Mouse (Mus musculus): ENCODE data around the gene Tenm4. TPM values are rescaled to one million over a fixed set of nuclear protein-coding genes. Genes with fewer than 3 reads are reported as not detected.

Gene Tenm4
- polyA plus RNA-seq, 1 experiment: 9.8 TPM

DNA sequence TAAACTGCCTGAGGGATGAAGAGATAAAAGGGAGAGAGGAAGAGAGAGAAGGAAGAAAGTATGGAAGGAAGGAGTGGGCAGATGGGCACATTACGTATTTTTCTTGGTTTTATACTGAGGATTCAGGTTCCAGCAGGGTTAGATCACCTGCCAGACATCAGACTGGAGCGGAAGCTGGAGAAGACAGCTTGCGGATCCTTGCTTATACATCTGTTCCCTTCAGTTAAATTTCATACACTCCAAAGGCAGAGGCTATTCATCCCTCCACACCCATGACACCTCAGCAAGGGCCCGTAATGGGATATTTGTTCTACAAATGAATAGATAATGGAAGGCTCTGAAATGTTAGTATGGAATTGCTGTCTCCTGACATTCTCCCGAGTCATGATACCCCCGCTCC, 655.6 kb downstream of the Tenm4 start:
- Histone ChIP-seq H3K4me3 (ENCODE audit: insufficient read depth, low read depth, low read length) (no peak overlapping the region), H3K27ac (replicated peaks; ENCODE audit: low read depth, low read length) (no peak overlapping the region), H3K4me1 (ENCODE audit: control insufficient read depth, insufficient read depth, insufficient read length, low read length) (no peaks in the 10 kb centered on the region)

DNA sequence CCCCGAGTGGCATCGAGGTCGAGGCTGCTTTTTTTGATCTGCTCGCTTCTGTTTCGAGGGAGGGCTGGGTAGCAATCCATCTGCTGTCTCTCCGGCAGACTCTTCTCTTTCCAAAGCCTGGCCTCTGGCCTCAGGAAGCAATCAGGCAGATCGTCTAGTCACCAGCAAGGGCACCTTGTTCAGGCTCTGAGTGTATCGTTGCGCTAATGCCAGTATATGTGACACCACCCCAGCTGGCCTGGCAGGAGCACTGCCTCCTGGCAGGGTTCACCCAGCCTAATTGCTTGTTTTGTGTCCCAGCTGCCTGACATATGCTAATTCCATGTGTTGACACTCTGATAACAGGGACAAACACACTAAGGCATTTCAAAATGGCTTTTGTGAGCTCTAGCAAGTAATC, 661.5 kb downstream of the Tenm4 start:
- H3K27ac ChIP-seq (replicated peaks; ENCODE audit: low read depth, low read length): no peak overlapping the region
- no peak overlapping the region for H3K4me3 ChIP-seq (ENCODE audit: insufficient read depth, low read depth, low read length)
- H3K4me1 ChIP-seq (ENCODE audit: control insufficient read depth, insufficient read depth, insufficient read length, low read length): peaks cover 3% of the 10 kb centered on the region; the same call in 1 of the 2 replicates

GRCm38 (mm10) chr7:96833012-96833411, 662.0 kb downstream of the Tenm4 start:
- peaks cover 3% of the 10 kb centered on the region; the same call in 1 of the 2 replicates for H3K4me1 ChIP-seq (ENCODE audit: control insufficient read depth, insufficient read depth, insufficient read length, low read length)
- no peak overlapping the region for H3K27ac ChIP-seq (replicated peaks; ENCODE audit: low read depth, low read length)
- H3K4me3 ChIP-seq (ENCODE audit: insufficient read depth, low read depth, low read length): no peak overlapping the region

DNA sequence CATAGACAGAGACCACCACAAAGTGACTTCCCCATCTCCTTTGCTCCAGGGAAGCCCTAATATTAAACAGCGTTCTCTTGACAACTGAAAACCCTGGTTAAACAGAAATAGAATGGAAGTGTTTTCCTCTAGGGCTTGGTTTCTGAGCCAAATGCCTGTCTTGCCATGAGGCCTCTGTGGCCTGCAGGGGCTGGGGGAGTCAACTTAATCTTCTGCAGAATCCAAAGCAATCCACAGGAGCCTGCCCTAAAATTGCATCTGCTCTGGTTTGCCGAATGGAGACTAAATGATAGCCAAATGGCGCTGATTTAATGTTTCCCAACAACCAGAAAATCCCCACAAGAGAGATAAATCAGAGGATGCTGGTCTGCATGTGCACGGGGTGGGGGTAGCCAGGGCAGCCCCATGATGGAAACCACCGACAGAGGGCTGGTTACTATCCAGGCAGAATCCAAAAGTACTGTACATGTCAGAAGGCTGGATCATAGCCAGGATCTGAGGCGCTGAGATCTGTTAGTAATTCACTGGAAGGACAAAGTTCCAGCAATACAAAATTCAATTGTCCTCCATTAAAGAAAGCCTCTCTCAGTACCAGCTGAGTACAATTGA, 663.7 kb downstream of the Tenm4 start:
- no peak overlapping the region for H3K4me3 ChIP-seq (ENCODE audit: insufficient read depth, low read depth, low read length)
- no peak overlapping the region for H3K27ac ChIP-seq (replicated peaks; ENCODE audit: low read depth, low read length)
- H3K4me1 ChIP-seq (ENCODE audit: control insufficient read depth, insufficient read depth, insufficient read length, low read length): peaks cover 3% of the 10 kb centered on the region; the same call in 1 of the 2 replicates

GRCm38 (mm10) chr7:96835313-96835712, 664.3 kb downstream of the Tenm4 start:
- no peak overlapping the region for H3K27ac ChIP-seq (replicated peaks; ENCODE audit: low read depth, low read length)
- H3K4me3 ChIP-seq (ENCODE audit: insufficient read depth, low read depth, low read length): no peak overlapping the region
- H3K4me1 ChIP-seq (ENCODE audit: control insufficient read depth, insufficient read depth, insufficient read length, low read length): peaks cover 3% of the 10 kb centered on the region; the same call in 1 of the 2 replicates

DNA sequence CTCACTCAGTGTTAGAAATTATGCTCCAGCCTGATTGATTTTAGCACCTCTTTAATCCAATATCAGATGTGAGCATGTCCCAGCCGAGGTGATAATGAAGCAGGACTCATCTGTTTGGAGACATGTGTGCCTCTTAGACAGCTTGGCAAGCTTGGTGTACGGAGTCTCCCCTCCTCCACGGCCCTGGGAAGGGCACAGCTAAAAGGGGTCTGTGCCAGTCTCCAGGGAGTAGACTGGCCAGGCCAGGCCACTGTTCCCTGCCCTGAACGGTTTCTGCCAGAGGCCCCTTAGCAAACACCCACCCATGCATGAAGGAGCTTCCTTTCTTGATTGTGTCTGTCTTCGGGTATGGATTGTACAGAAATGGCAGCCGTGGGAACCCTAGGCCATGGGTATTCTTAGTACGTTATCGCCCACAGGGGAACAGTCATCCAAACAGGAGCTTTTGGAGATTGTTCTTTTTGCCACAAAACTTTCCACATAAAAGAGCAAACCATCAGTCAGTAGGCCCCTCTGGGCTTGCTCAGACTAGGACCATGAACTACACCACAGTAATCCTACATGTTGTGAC, 667.3 kb downstream of the Tenm4 start:
- Histone ChIP-seq H3K27ac (replicated peaks; ENCODE audit: low read depth, low read length) (no peak overlapping the region), H3K4me1 (ENCODE audit: control insufficient read depth, insufficient read depth, insufficient read length, low read length) (no peaks in the 10 kb centered on the region), H3K4me3 (ENCODE audit: insufficient read depth, low read depth, low read length) (no peak overlapping the region)

DNA sequence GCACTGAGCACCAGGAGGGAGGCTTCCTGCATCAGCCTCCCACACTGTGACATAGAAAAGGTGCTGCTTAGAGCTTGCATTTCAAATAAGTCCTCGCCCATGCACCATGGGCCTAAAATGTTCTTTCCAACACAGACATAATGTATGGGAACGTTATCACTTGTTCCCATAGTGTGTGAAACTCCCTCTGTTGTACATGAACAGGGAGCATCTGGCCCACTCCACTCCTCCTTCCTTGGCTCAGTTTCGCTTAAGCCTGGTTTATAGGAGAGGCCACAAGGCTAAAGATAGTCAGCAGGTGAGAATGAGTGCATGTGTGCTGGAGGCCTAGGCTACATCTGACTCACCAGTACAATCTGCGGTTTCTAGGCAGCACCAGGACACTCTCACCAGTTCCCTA, 667.9 kb downstream of the Tenm4 start:
- no peak overlapping the region for H3K27ac ChIP-seq (replicated peaks; ENCODE audit: low read depth, low read length)
- H3K4me3 ChIP-seq (ENCODE audit: insufficient read depth, low read depth, low read length): no peak overlapping the region
- H3K4me1 ChIP-seq (ENCODE audit: control insufficient read depth, insufficient read depth, insufficient read length, low read length): peaks cover 2% of the 10 kb centered on the region; the same call in 1 of the 2 replicates

DNA sequence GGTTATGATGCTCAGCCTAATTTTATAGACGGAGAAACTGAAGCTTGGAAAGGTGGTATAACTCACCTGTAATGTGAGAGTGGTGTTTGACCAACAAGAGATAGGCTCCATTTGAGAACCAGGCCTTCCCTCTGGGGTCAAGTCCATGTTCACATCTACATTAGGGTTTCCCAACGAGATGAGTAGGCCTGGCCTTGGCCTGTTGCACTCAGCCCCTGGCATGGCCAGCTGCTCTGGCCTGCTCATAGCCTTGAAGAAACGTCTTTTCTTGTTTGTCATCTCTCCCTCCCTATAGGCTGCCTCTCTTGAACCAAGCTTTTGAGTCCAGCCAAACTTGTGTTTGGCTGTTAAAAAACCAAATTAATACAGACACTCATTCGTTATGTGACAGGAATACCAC, 668.5 kb downstream of the Tenm4 start:
- no peak overlapping the region for H3K27ac ChIP-seq (replicated peaks; ENCODE audit: low read depth, low read length)
- H3K4me1 ChIP-seq (ENCODE audit: control insufficient read depth, insufficient read depth, insufficient read length, low read length): peaks cover 3% of the 10 kb centered on the region; the same call in 1 of the 2 replicates
- no peak overlapping the region for H3K4me3 ChIP-seq (ENCODE audit: insufficient read depth, low read depth, low read length)

DNA sequence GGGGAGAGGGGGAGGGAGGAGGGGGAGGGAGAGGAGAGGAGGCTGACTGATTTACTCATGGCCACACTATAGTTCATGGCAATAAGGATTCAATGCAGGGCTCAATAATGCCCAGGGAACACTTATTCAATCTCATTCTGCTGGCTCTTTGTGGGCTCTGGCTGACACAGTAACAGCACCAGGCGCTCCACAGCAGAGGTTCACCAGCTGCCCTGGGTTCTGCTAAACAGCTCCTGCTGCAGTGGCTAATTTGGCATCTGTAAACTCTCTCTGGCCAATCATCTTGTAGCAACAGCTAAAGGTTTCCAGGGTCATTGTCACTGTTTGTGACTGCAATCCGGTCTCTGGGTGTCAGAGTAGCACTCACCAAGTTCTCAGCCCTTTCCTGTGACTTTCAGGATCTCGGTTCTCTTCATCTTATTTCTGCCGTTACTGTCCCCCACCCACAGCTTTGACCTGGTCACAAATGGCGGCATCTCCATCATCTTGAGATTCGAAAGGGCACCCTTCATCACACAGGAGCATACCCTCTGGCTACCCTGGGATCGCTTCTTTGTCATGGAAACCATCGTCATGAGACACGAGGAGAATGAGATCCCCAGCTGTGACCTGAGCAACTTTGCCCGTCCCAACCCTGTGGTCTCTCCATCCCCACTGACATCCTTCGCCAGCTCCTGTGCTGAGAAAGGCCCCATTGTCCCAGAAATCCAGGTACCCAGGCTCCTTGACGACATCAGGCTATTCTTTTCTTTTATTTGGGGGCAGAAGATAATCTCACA, 671.6 kb downstream of the Tenm4 start:
- no peak overlapping the region for H3K4me3 ChIP-seq (ENCODE audit: insufficient read depth, low read depth, low read length)
- peaks cover 3% of the 10 kb centered on the region; the same call in 1 of the 2 replicates for H3K4me1 ChIP-seq (ENCODE audit: control insufficient read depth, insufficient read depth, insufficient read length, low read length)
- H3K27ac ChIP-seq (replicated peaks; ENCODE audit: low read depth, low read length): no peak overlapping the region

- H3K4me1 ChIP-seq (ENCODE audit: control insufficient read depth, insufficient read depth, insufficient read length, low read length): peaks cover 3% of the 10 kb centered on the region; the same call in 1 of the 2 replicates
- no peak overlapping the region for H3K4me3 ChIP-seq (ENCODE audit: insufficient read depth, low read depth, low read length)
- no peak overlapping the region; the same call in 1 of the 2 replicates for H3K27ac ChIP-seq (replicated peaks; ENCODE audit: low read depth, low read length)
Measured at GRCm38 (mm10) chr7:96844104-96844894, 673.3 kb downstream of the Tenm4 start.

DNA sequence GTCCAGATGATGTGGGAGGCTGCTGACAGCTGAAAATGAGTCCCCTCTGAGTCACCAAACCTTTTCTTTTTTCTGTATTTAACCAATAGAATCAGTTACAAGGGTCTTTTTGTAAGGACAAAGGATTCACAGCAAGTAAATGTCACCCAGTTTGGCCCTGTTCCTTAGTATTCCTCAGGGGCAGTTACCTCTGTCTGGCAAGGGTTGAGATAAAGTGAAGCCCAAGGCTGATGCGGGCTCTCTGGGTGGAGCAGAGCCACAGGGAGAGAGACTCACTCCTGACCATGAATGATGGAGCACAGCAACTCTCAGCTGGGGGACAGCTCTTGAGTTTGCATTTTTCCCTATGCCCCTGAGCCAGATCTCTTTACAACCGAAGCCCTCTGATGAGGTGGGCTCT, 681.7 kb downstream of the Tenm4 start:
- H3K27ac ChIP-seq (replicated peaks; ENCODE audit: low read depth, low read length): no peak overlapping the region
- H3K4me1 ChIP-seq (ENCODE audit: control insufficient read depth, insufficient read depth, insufficient read length, low read length): no peaks in the 10 kb centered on the region
- no peak overlapping the region for H3K4me3 ChIP-seq (ENCODE audit: insufficient read depth, low read depth, low read length)

DNA sequence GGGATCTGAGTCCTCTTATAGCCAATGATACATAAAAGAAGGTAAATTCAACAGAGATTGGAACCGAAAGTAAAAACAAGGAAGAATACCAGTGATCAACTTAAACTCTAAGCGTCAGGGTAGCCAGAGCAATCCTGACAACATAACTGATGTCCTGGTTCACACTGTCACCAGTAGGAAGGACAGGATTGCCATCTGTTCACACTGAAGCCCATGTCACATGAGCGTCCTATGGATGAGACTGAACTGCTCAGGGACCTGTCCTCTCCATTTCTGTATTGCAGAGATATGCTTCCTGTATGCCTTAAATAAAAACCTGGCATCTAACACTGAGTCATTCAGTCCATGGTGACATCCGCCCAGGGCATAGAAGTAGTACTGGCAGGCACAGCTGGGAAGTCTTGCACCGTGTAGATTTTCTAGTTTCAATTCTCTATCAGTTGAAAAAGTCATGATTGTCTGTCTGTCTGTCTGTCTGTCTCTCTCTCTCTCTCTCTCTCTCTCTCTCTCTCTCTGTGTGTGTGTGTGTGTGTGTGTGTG, 684.9 kb downstream of the Tenm4 start:
- Histone ChIP-seq H3K4me1 (ENCODE audit: control insufficient read depth, insufficient read depth, insufficient read length, low read length) (no peaks in the 10 kb centered on the region), H3K4me3 (ENCODE audit: insufficient read depth, low read depth, low read length) (no peak overlapping the region), H3K27ac (replicated peaks; ENCODE audit: low read depth, low read length) (no peak overlapping the region)

GRCm38 (mm10) chr7:96856518-96856917, 685.5 kb downstream of the Tenm4 start:
- Histone ChIP-seq H3K27ac (replicated peaks; ENCODE audit: low read depth, low read length) (no peak overlapping the region), H3K4me1 (ENCODE audit: control insufficient read depth, insufficient read depth, insufficient read length, low read length) (no peaks in the 10 kb centered on the region)

GRCm38 (mm10) chr7:96859077-96859476, 688.0 kb downstream of the Tenm4 start:
- Histone ChIP-seq H3K4me1 (ENCODE audit: control insufficient read depth, insufficient read depth, insufficient read length, low read length) (no peaks in the 10 kb centered on the region), H3K27ac (replicated peaks; ENCODE audit: low read depth, low read length) (no peak overlapping the region), H3K4me3 (ENCODE audit: insufficient read depth, low read depth, low read length) (no peak overlapping the region)

More at GRCm38 (mm10) chr7:96856518-96856917, 685.5 kb downstream of the Tenm4 start:
- no peak overlapping the region for H3K4me3 ChIP-seq (ENCODE audit: insufficient read depth, low read depth, low read length)

DNA sequence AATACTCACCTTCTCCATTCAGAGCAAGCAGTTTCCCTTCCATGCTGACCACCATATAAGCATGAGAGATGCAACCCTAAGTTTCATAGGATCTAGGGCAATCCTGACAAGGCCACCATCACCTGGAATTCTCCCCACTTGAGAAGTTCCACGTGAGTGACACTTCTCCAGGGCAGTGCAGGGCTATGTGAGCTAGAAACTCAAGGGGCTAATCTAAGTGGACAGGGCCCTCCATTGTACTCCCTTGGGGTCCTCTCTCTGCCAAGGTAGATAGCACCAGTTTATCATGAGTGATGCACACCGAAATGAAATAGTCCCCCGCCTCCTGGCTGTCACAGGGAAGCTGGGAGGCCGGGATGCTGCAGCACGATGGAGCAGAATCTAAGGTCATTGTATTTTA, 688.6 kb downstream of the Tenm4 start:
- Histone ChIP-seq H3K4me3 (ENCODE audit: insufficient read depth, low read depth, low read length) (no peak overlapping the region), H3K4me1 (ENCODE audit: control insufficient read depth, insufficient read depth, insufficient read length, low read length) (no peaks in the 10 kb centered on the region), H3K27ac (replicated peaks; ENCODE audit: low read depth, low read length) (no peak overlapping the region)

Measured in brown adipose tissue, adult 24 weeks (tissue).